Mouse (Mus musculus): Measurements from ENCODE around the gene Gm49353.
A peak's percentile ranks its signal among the peaks of the same experiment; 100 is the strongest.

Gene Gm49353

GRCm38 (mm10) chr10:29198642-29199041, at the start of gene Gm49353:
Gene Gm49353, plus strand, starts transcription at chr10:29198954.
- peak; percentile 74 for DNase-seq (ENCODE audit: low read depth, low spot score)

DNA sequence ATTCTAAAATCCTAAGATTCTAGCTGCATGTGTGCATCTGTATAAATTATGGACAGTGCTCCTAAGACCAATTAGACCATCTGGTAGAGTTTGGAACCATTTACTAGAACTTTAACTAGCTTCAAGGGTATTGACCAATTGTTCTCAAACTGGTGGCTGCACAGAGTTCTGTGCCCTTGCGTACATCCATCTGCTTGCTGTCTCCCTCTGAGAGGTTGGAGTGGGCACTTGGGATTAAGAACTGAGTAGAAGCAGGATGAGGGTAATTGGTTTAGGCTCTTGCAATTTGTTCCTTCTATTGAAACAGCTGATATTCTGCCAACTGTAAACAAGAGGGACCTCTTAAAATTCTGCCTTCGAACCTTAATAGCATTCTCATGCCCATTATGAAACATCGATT, 43.5 kb upstream of the Gm49353 start:
- DNase-seq (ENCODE audit: low read depth, low spot score): no peak

DNA sequence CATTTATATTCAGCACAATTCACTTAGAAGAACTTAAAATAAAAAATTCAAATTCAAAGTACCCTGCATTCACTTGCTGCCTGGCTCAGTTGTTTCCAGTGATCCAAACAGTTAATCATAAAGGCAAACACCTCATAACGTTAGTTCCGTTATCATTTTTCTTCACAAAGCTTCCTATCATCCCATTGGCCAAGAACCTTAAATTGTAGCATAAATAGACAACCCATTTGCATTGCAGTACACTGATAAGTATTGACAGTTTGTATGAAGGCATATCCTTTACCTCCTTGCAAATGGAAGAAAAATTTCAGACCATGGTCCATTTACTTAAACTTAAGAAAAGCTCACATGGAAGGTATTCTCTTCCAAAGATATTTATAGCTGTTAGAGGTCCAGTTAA, 37.1 kb upstream of the Gm49353 start:
- DNase-seq (ENCODE audit: low read depth, low spot score): no peak

- DNase-seq (ENCODE audit: low read depth, low spot score): no peak
These were observed 25.0 kb upstream of the Gm49353 start for GRCm38 (mm10) chr10:29173778-29174177.

DNA sequence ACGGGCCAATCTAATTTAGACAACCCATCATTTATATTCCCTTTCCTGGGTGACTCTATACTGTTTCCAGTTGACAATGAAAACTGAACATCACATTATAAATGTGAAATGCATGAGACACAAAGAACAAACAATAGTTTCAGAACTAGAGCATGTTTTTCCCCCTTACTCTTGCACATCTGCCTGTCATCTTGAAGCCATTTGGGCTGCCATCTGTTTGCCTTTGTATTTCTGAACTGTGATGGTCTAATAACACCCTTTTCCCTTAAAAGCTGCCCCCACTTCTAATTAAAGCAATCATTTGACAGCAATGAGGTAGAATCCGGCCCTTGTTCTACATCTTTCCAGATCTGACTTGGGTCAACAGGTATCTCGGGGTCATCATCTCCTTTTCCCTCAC, 23.1 kb upstream of the Gm49353 start:
- DNase-seq (ENCODE audit: low read depth, low spot score): no peak

DNA sequence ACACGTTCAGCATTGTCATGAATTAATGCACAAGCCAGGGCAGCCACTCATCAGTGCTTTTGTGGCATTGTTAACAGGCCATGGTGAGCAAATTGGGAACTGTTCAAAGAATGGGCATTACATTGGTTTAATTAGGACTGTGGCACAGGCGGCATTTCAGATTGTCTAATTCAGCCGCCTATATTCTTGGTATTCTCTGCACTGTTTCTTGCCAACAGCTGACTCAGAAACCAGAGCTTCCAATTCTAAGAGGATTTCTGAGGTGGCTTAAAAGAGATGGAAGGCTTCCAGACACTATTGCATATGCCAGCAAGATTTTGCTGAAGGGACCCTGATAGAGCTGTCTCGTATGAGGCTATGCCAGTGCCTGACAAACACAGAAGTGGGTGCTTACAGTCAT, 21.9 kb upstream of the Gm49353 start:
- DNase-seq (ENCODE audit: low read depth, low spot score): peak; percentile 83

GRCm38 (mm10) chr10:29178003-29178402, 20.8 kb upstream of the Gm49353 start:
- peak; percentile 89 for DNase-seq (ENCODE audit: low read depth, low spot score)

- no peak for DNase-seq (ENCODE audit: low read depth, low spot score)
These were observed 18.5 kb upstream of the Gm49353 start for GRCm38 (mm10) chr10:29180210-29180609.

GRCm38 (mm10) chr10:29181046-29181445, 17.7 kb upstream of the Gm49353 start:
- DNase-seq (ENCODE audit: low read depth, low spot score): peak; percentile 52

- peak; percentile 44 for DNase-seq (ENCODE audit: low read depth, low spot score)
These were observed 5.0 kb upstream of the Gm49353 start for GRCm38 (mm10) chr10:29193769-29194168.

GRCm38 (mm10) chr10:29196811-29197210, 1.9 kb upstream of the Gm49353 start:
- DNase-seq (ENCODE audit: low read depth, low spot score): no peak

DNA sequence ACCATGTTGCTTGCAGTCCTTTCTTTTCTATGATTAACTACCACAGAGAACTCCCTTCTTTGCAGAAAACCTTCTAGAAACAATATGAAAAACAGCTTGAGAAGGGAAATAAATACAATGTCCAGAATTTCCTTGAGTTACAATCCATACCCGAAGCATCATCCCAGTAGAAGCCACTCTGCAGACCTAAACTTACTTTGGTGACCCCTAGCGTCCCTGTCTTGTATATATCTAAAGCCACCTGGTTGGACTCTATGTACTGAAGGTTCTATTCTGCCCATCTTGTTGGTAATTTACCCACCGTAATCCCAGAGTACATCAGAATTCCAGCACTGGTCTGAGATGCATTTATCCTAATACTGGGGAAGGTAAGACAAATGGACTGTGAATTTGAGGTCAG, 1.1 kb downstream of the Gm49353 start:
- DNase-seq (ENCODE audit: low read depth, low spot score): no peak

- no peak for DNase-seq (ENCODE audit: low read depth, low spot score)
These were observed 1.9 kb downstream of the Gm49353 start for GRCm38 (mm10) chr10:29200609-29201008.

DNA sequence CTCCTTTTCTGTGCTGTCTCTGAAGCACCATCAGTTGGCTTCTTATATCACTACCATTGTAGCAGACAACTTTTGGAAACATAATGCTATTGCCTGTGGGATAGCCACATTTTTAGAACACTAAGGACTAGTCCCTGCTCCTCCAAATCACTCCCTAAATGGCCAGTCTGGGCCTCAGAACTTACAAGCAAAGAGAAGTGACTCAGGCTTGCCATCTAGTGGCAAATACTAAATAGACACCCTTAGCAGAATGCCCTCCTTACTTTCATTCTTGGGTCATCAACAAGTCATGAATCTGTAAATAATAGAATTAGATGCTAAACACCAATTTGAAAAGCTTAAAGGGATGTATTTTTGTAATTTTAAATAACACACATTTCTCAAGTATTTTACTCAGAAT, 8.0 kb downstream of the Gm49353 start:
- peak; percentile 88 for DNase-seq (ENCODE audit: low read depth, low spot score)

DNA sequence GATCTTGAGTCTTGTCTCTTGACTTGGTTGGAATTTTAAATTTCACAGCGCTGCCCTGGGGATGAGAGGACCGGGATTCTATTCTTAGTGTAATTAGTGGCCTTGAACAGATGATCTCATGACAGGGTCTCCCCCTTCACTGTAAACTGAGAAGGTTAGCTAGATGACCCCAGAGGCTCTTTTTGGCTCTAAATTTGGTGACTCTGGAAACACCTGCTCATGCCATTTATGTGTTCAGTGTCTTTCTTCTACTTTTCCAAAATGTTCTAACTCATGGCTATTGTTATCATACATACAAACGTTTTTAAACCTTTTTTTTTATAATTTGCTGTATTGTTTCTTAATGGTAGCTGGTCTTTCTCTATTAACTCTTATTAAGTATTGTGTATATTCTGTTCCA, 10.0 kb downstream of the Gm49353 start:
- DNase-seq (ENCODE audit: low read depth, low spot score): no peak

GRCm38 (mm10) chr10:29211453-29211852, 12.7 kb downstream of the Gm49353 start, which contains the start of gene 9330159F19Rik:
Gene 9330159F19Rik, plus strand, starts transcription at chr10:29211606.
- peak; percentile 83 for DNase-seq (ENCODE audit: low read depth, low spot score)

DNA sequence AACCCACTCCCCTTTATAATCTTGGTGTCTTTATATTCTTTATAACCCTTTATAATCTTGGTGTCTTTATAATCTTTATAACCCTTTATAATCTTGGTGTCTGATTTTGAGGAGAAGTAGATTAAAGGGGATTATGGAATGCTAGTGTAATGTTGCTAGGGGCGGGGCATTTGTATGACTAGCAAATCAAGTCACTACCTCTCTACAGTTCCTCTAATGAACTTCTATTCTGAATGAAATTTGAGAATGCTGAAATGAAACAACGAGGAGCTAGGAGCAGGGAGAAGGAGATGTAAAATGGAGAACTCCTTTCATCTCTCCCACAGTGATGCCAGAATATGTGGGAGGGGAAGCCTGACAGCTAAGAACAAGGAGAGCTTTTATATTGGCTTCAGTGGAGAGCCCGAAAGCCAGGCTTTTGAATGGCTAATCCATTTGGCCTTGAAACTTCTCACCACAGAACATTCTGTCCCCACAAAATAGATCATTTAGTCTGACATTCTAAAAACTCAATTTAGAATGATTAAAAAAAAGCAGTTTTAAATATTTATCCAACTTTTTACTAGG, 14.9 kb downstream of the Gm49353 start:
- peak; percentile 84 for DNase-seq (ENCODE audit: low read depth, low spot score)

GRCm38 (mm10) chr10:29216957-29217356, 18.2 kb downstream of the Gm49353 start:
- no peak for DNase-seq (ENCODE audit: low read depth, low spot score)

- DNase-seq (ENCODE audit: low read depth, low spot score): no peak
These were observed 18.7 kb downstream of the Gm49353 start for GRCm38 (mm10) chr10:29217451-29217850.

DNA sequence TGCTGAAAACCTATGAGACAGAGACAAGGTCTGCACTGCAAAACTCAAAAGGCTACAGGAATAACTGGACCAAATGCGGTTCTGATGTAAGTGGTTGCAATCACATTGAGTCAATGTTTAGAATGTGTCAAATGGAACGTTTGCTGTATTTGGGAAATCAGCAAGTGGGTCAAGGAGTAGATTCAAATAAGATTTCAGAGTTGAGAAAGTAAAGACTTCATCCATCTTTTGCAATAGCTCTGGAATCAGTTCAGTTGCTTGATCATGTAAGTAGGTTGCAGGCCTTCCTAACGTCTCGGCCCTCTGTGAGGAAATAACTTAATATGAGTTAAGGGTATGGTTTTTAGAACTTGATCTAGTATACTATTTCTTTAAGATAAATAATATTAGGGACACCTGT, 26.6 kb downstream of the Gm49353 start:
- no peak for DNase-seq (ENCODE audit: low read depth, low spot score)

- DNase-seq (ENCODE audit: low read depth, low spot score): peak; percentile 39
These were observed 32.5 kb downstream of the Gm49353 start for GRCm38 (mm10) chr10:29231208-29231607.

All from brain, adult 2 months (tissue).